8 mouse cellular contexts compared by ENCODE assay signal in genomic region chr17:8801855-8802104, GRCm38 (mm10).
A peak's percentile ranks its signal among the peaks of the same experiment; 100 is the strongest.
DNase-seq lines count a peak whose midpoint lies in the region; ATAC-seq and TF ChIP-seq lines count a peak whose summit lies in the region.

No protein-coding gene starts in this region.

- H3K27me3 ChIP-seq in intestine, embryonic 15.5 days (replicated peaks) = peaks cover 76% of the 10 kb centered on the region
- H3K27me3 ChIP-seq in neural tube, embryonic 12.5 days (replicated peaks) = peaks cover 36% of the 10 kb centered on the region

- WGBS in intestine, embryonic 15.5 days = under 1% methylated on average over 29 of the region's 31 CpGs
- under 1% methylated on average over 31 of the region's 31 CpGs for WGBS in neural tube, embryonic 12.5 days

- TF ChIP-seq CTCF in embryonic fibroblast, embryonic 13.5 days (IDR thresholded peaks at IDR 0.05; ENCODE audit: borderline replicate concordance, insufficient read depth, low read length) = no peak

- peak; percentile 22 for DNase-seq in kidney, postnatal 14 days
- no peak for DNase-seq in kidney, postnatal 25 days
- DNase-seq in gastrocnemius, postnatal 25 days = no peak
- DNase-seq in urinary bladder, adult 2 months (ENCODE audit: low spot score) = no peak

- H3K4me3 ChIP-seq in embryonic fibroblast, embryonic 13.5 days (ENCODE audit: insufficient read depth, low read length) = peak overlapping the region; percentile 49
- peak overlapping the region; percentile 64 for H3K4me3 ChIP-seq in intestine, embryonic 15.5 days (replicated peaks)
- peak overlapping the region; percentile 77 for H3K4me3 ChIP-seq in neural tube, embryonic 12.5 days

- no peak for ATAC-seq in intestine, embryonic 15.5 days
- peak; percentile 11 for ATAC-seq in neural tube, embryonic 12.5 days (ENCODE audit: low FRiP score, low read depth)
- no peak for ATAC-seq in granulocyte monocyte progenitor cell, adult 5-6 weeks (replicated peaks; ENCODE audit: poor library complexity, severe bottlenecking)

- no peak for TF ChIP-seq POLR2A in embryonic fibroblast, embryonic 13.5 days (IDR thresholded peaks at IDR 0.05; ENCODE audit: low read depth, low read length)

- no peaks in the 10 kb centered on the region for H3K9me3 ChIP-seq in intestine, embryonic 15.5 days
- H3K9me3 ChIP-seq in neural tube, embryonic 12.5 days = no peaks in the 10 kb centered on the region

- H3K9ac ChIP-seq in intestine, embryonic 15.5 days = peak overlapping the region; percentile 58
- peak overlapping the region; percentile 90 for H3K9ac ChIP-seq in neural tube, embryonic 12.5 days

- peak overlapping the region; percentile 96 for H3K4me2 ChIP-seq in intestine, embryonic 15.5 days (replicated peaks)
- peak overlapping the region; percentile 94 for H3K4me2 ChIP-seq in neural tube, embryonic 12.5 days (replicated peaks)

- H3K27ac ChIP-seq in embryonic fibroblast, embryonic 13.5 days (ENCODE audit: insufficient read depth, low read length) = peak overlapping the region; percentile 13; the same call in 1 of the 2 replicates
- 0 out of 2 replicates have a peak overlapping the region, but pooled peaks have one; percentile 40 for H3K27ac ChIP-seq in intestine, embryonic 15.5 days
- H3K27ac ChIP-seq in neural tube, embryonic 12.5 days = peak overlapping the region; percentile 82

- H3K36me3 ChIP-seq in intestine, embryonic 15.5 days = no peaks in the 10 kb centered on the region
- H3K36me3 ChIP-seq in neural tube, embryonic 12.5 days = no peaks in the 10 kb centered on the region

- peaks cover 3% of the 10 kb centered on the region; the same call in 1 of the 2 replicates for H3K4me1 ChIP-seq in embryonic fibroblast, embryonic 13.5 days (ENCODE audit: control insufficient read depth, insufficient read depth, low read length)
- peaks cover 27% of the 10 kb centered on the region for H3K4me1 ChIP-seq in intestine, embryonic 15.5 days (replicated peaks)
- H3K4me1 ChIP-seq in neural tube, embryonic 12.5 days = peaks cover 30% of the 10 kb centered on the region

Comparison
In these comparisons a context has a peak if more than half of its experiments do, and no peak if none do; other contexts are left out.
1. H3K27ac ChIP-seq: peak in every context shown above with its lines; median percentile 82 in neural tube, embryonic 12.5 days; 40 in intestine, embryonic 15.5 days; 13 in embryonic fibroblast, embryonic 13.5 days.